Mouse (Mus musculus): ENCODE data around the gene E2f1. TPM values are rescaled to one million over a fixed set of nuclear protein-coding genes. Genes with fewer than 3 reads are reported as not detected.

E2f1 gene
- polyA plus RNA-seq, 1 experiment: 25.5 TPM

- Histone ChIP-seq H3K4me3 (ENCODE audit: insufficient read depth, low read length) (no peak overlapping the region), H3K4me1 (ENCODE audit: control insufficient read depth, insufficient read depth, low read length) (no peaks in the 10 kb centered on the region), H3K27ac (ENCODE audit: insufficient read depth, low read depth, low read length) (no peak overlapping the region)
- no peak for TF ChIP-seq CTCF (IDR thresholded peaks at IDR 0.05; ENCODE audit: low read depth, low read length)
- TF ChIP-seq POLR2A (IDR thresholded peaks at IDR 0.05; ENCODE audit: borderline replicate concordance, low read depth, low read length): no peak
These were observed 12.4 kb downstream of the E2f1 start for GRCm38 (mm10) chr2:154557184-154557832.

- H3K4me1 ChIP-seq (ENCODE audit: control insufficient read depth, insufficient read depth, low read length): no peaks in the 10 kb centered on the region
These were observed 14.5 kb downstream of the E2f1 start for GRCm38 (mm10) chr2:154555235-154555634.

GRCm38 (mm10) chr2:154552424-154552907, 17.2 kb downstream of the E2f1 start:
- TF ChIP-seq CTCF (IDR thresholded peaks at IDR 0.05; ENCODE audit: low read depth, low read length) (no peak), POLR2A (IDR thresholded peaks at IDR 0.05; ENCODE audit: borderline replicate concordance, low read depth, low read length) (no peak)
- Histone ChIP-seq H3K27ac (ENCODE audit: insufficient read depth, low read depth, low read length) (no peak overlapping the region), H3K4me1 (ENCODE audit: control insufficient read depth, insufficient read depth, low read length) (peaks cover 10% of the 10 kb centered on the region), H3K4me3 (ENCODE audit: insufficient read depth, low read length) (no peak overlapping the region)

More at GRCm38 (mm10) chr2:154555235-154555634, 14.5 kb downstream of the E2f1 start:
- TF ChIP-seq POLR2A (IDR thresholded peaks at IDR 0.05; ENCODE audit: borderline replicate concordance, low read depth, low read length) (no peak), CTCF (IDR thresholded peaks at IDR 0.05; ENCODE audit: low read depth, low read length) (no peak)
- no peak overlapping the region for H3K4me3 ChIP-seq (ENCODE audit: insufficient read depth, low read length)
- H3K27ac ChIP-seq (ENCODE audit: insufficient read depth, low read depth, low read length): no peak overlapping the region

GRCm38 (mm10) chr2:154551927-154552326, 17.8 kb downstream of the E2f1 start:
- H3K4me1 ChIP-seq (ENCODE audit: control insufficient read depth, insufficient read depth, low read length): peaks cover 10% of the 10 kb centered on the region
- no peak overlapping the region for H3K4me3 ChIP-seq (ENCODE audit: insufficient read depth, low read length)
- TF ChIP-seq POLR2A (IDR thresholded peaks at IDR 0.05; ENCODE audit: borderline replicate concordance, low read depth, low read length): no peak
- TF ChIP-seq CTCF (IDR thresholded peaks at IDR 0.05; ENCODE audit: low read depth, low read length): no peak
- H3K27ac ChIP-seq (ENCODE audit: insufficient read depth, low read depth, low read length): no peak overlapping the region

GRCm38 (mm10) chr2:154551476-154551875, 18.2 kb downstream of the E2f1 start, which contains the start of gene Actl10:
Gene Actl10 (plus strand): TSS chr2:154551776.
- H3K4me1 ChIP-seq (ENCODE audit: control insufficient read depth, insufficient read depth, low read length): peaks cover 10% of the 10 kb centered on the region
- no peak within 1 kb of the TSS for H3K4me3 ChIP-seq (ENCODE audit: insufficient read depth, low read length)
- no peak within 1 kb of the TSS for H3K27ac ChIP-seq (ENCODE audit: insufficient read depth, low read depth, low read length)
- TF ChIP-seq POLR2A (IDR thresholded peaks at IDR 0.05; ENCODE audit: borderline replicate concordance, low read depth, low read length) (no peak), CTCF (IDR thresholded peaks at IDR 0.05; ENCODE audit: low read depth, low read length) (no peak)

- H3K4me1 ChIP-seq (ENCODE audit: control insufficient read depth, insufficient read depth, low read length): peaks cover 10% of the 10 kb centered on the region
These were observed 18.8 kb downstream of the E2f1 start for GRCm38 (mm10) chr2:154550937-154551336.

GRCm38 (mm10) chr2:154549886-154550189, 19.9 kb downstream of the E2f1 start:
- Histone ChIP-seq H3K27ac (ENCODE audit: insufficient read depth, low read depth, low read length) (no peak overlapping the region), H3K4me1 (ENCODE audit: control insufficient read depth, insufficient read depth, low read length) (peaks cover 10% of the 10 kb centered on the region), H3K4me3 (ENCODE audit: insufficient read depth, low read length) (peak overlapping the region; percentile 66)
- no peak for TF ChIP-seq POLR2A (IDR thresholded peaks at IDR 0.05; ENCODE audit: borderline replicate concordance, low read depth, low read length)
- no peak for TF ChIP-seq CTCF (IDR thresholded peaks at IDR 0.05; ENCODE audit: low read depth, low read length)

More at GRCm38 (mm10) chr2:154550937-154551336, 18.8 kb downstream of the E2f1 start:
- Histone ChIP-seq H3K4me3 (ENCODE audit: insufficient read depth, low read length) (no peak overlapping the region), H3K27ac (ENCODE audit: insufficient read depth, low read depth, low read length) (no peak overlapping the region)
- no peak for TF ChIP-seq CTCF (IDR thresholded peaks at IDR 0.05; ENCODE audit: low read depth, low read length)
- no peak for TF ChIP-seq POLR2A (IDR thresholded peaks at IDR 0.05; ENCODE audit: borderline replicate concordance, low read depth, low read length)

GRCm38 (mm10) chr2:154549127-154549885, 20.4 kb downstream of the E2f1 start:
- Histone ChIP-seq H3K4me1 (ENCODE audit: control insufficient read depth, insufficient read depth, low read length) (peaks cover 10% of the 10 kb centered on the region), H3K4me3 (ENCODE audit: insufficient read depth, low read length) (peak overlapping the region; percentile 66), H3K27ac (ENCODE audit: insufficient read depth, low read depth, low read length) (peak overlapping the region; percentile 59)
- TF ChIP-seq POLR2A (IDR thresholded peaks at IDR 0.05; ENCODE audit: borderline replicate concordance, low read depth, low read length): no peak
- no peak for TF ChIP-seq CTCF (IDR thresholded peaks at IDR 0.05; ENCODE audit: low read depth, low read length)

GRCm38 (mm10) chr2:154548688-154549087, 21.0 kb downstream of the E2f1 start:
- Histone ChIP-seq H3K27ac (ENCODE audit: insufficient read depth, low read depth, low read length) (peak overlapping the region; percentile 59), H3K4me3 (ENCODE audit: insufficient read depth, low read length) (peak overlapping the region; percentile 66), H3K4me1 (ENCODE audit: control insufficient read depth, insufficient read depth, low read length) (peaks cover 10% of the 10 kb centered on the region)
- TF ChIP-seq POLR2A (IDR thresholded peaks at IDR 0.05; ENCODE audit: borderline replicate concordance, low read depth, low read length) (no peak), CTCF (IDR thresholded peaks at IDR 0.05; ENCODE audit: low read depth, low read length) (no peak)

- TF ChIP-seq POLR2A (IDR thresholded peaks at IDR 0.05; ENCODE audit: borderline replicate concordance, low read depth, low read length) (no peak), CTCF (IDR thresholded peaks at IDR 0.05; ENCODE audit: low read depth, low read length) (no peak)
- no peak within 1 kb of the TSS for H3K27ac ChIP-seq (ENCODE audit: insufficient read depth, low read depth, low read length)
- H3K4me1 ChIP-seq (ENCODE audit: control insufficient read depth, insufficient read depth, low read length): peaks cover 10% of the 10 kb centered on the region
- H3K4me3 ChIP-seq (ENCODE audit: insufficient read depth, low read length): no peak within 1 kb of the TSS
These were observed 23.0 kb downstream of the E2f1 start, which contains the start of gene 1700003F12Rik for GRCm38 (mm10) chr2:154546711-154547110. Gene 1700003F12Rik (plus strand): TSS chr2:154547085.

Measured in bone marrow macrophage, adult 2 months (primary cell).